ENCODE assay signal across 17 mouse cellular contexts in the genomic region with DNA sequence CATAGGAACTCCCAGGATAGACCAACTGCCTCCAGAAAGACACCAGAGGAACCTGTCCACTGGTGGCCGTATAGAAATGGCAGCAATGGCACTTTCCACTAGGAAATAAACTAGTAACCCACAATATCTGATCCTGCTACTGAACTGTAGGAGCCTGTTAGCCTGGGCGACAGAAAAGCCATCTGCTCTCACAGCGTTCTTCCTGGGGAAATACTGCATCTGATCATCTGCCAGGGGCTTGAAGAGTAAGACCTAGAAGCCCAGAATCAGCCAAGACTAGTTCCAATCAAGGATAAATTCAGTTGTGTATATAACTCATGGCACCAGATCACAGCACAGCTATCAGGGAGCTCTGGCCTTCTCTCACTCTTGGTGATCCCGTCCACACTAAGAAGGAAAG. TPM values are rescaled to one million over a fixed set of nuclear protein-coding genes. Genes with fewer than 3 reads are reported as not detected.
DNase-seq lines count a peak whose midpoint lies in the region; ATAC-seq and TF ChIP-seq lines count a peak whose summit lies in the region.
"Had no signal": no experiment of that assay in that cellular context is flagged by ENCODE, and none has a peak within 500 bp of the region (broad histone marks: within the 10 kb centered on the region; RNA-seq: fewer than 3 reads in every experiment).

No protein-coding gene starts in this region.

- H3K4me3 ChIP-seq in intestine, postnatal 0 days (ENCODE audit: low read depth, low read length) = no peak overlapping the region
- H3K4me3 ChIP-seq in lung, postnatal 0 days (ENCODE audit: low read depth, low read length) = no peak overlapping the region
- H3K4me3 ChIP-seq: embryonic facial prominence, embryonic 12.5 days; forebrain, embryonic 15.5 days; heart, embryonic 13.5 days; hindbrain, embryonic 13.5 days had no signal

- no peaks in the 10 kb centered on the region for H3K36me3 ChIP-seq in intestine, postnatal 0 days (ENCODE audit: control insufficient read depth, insufficient read depth)
- H3K36me3 ChIP-seq in lung, postnatal 0 days (ENCODE audit: insufficient read depth, low read length) = no peaks in the 10 kb centered on the region
- H3K36me3 ChIP-seq: embryonic facial prominence, embryonic 12.5 days; forebrain, embryonic 15.5 days; G1E; heart, embryonic 13.5 days; hindbrain, embryonic 13.5 days had no signal

- TF ChIP-seq CTCF in intestine, postnatal 0 days (IDR thresholded peaks at IDR 0.05; ENCODE audit: low read depth) = no peak
- TF ChIP-seq CTCF in lung, postnatal 0 days (IDR thresholded peaks at IDR 0.05) = no peak

- no peak overlapping the region for H3K27ac ChIP-seq in intestine, postnatal 0 days (ENCODE audit: low read depth, low read length)
- no peak overlapping the region for H3K27ac ChIP-seq in lung, postnatal 0 days (ENCODE audit: low read length)
- H3K27ac ChIP-seq: embryonic facial prominence, embryonic 12.5 days; forebrain, embryonic 15.5 days; heart, embryonic 13.5 days; hindbrain, embryonic 13.5 days; hindbrain, postnatal 0 days had no signal

- H3K27me3 ChIP-seq in intestine, postnatal 0 days (replicated peaks; ENCODE audit: control insufficient read depth, insufficient read depth, low read length) = no peaks in the 10 kb centered on the region
- no peaks in the 10 kb centered on the region for H3K27me3 ChIP-seq in lung, postnatal 0 days (replicated peaks; ENCODE audit: insufficient read depth, low read length)
- H3K27me3 ChIP-seq: embryonic facial prominence, embryonic 12.5 days; forebrain, embryonic 15.5 days; heart, embryonic 13.5 days; hindbrain, embryonic 13.5 days had no signal

- no peak for TF ChIP-seq EP300 in lung, postnatal 0 days (IDR thresholded peaks at IDR 0.05)

- H3K9ac ChIP-seq in intestine, postnatal 0 days (ENCODE audit: low read depth, low read length) = no peak overlapping the region
- no peak overlapping the region for H3K9ac ChIP-seq in lung, postnatal 0 days (replicated peaks; ENCODE audit: low read depth)
- H3K9ac ChIP-seq: embryonic facial prominence, embryonic 12.5 days; forebrain, embryonic 15.5 days; heart, embryonic 13.5 days; hindbrain, embryonic 13.5 days had no signal

- H3K4me1 ChIP-seq in intestine, postnatal 0 days (replicated peaks; ENCODE audit: control insufficient read depth, insufficient read depth, low read length) = no peaks in the 10 kb centered on the region
- H3K4me1 ChIP-seq in lung, postnatal 0 days (ENCODE audit: insufficient read depth, low read depth, low read length) = no peaks in the 10 kb centered on the region
- H3K4me1 ChIP-seq: embryonic facial prominence, embryonic 12.5 days; forebrain, embryonic 15.5 days; heart, embryonic 13.5 days; hindbrain, embryonic 13.5 days had no signal

- no peak overlapping the region for H3K4me2 ChIP-seq in intestine, postnatal 0 days (replicated peaks; ENCODE audit: low read depth)
- H3K4me2 ChIP-seq in lung, postnatal 0 days (replicated peaks; ENCODE audit: low read depth, low read length) = no peak overlapping the region
- H3K4me2 ChIP-seq: embryonic facial prominence, embryonic 12.5 days; forebrain, embryonic 15.5 days; heart, embryonic 13.5 days; hindbrain, embryonic 13.5 days had no signal

- 81% methylated on average over 4 of the region's 4 CpGs for WGBS in intestine, postnatal 0 days
- WGBS in lung, postnatal 0 days = 77% methylated on average over 4 of the region's 4 CpGs

- no peaks in the 10 kb centered on the region for H3K9me3 ChIP-seq in intestine, postnatal 0 days (ENCODE audit: control insufficient read depth)
- H3K9me3 ChIP-seq in lung, postnatal 0 days (ENCODE audit: low read length) = no peaks in the 10 kb centered on the region
- H3K9me3 ChIP-seq: embryonic facial prominence, embryonic 12.5 days; forebrain, embryonic 15.5 days; G1E; heart, embryonic 13.5 days; hindbrain, embryonic 13.5 days had no signal

- no peak for ATAC-seq in intestine, postnatal 0 days
- ATAC-seq in lung, postnatal 0 days = no peak
- ATAC-seq: forebrain, embryonic 15.5 days; hindbrain, postnatal 0 days had no signal

- DNase-seq in cerebellum, adult 11-12 months = peak; percentile 78
- DNase-seq in cerebellum, adult 8-10 months = peak; percentile 50
- DNase-seq in cerebellum, postnatal 14 days = peak; percentile 45 to 76
- DNase-seq in adrenal gland, postnatal 14 days = no peak
- no peak for DNase-seq in lung, postnatal 0 days (ENCODE audit: low spot score)
- DNase-seq: adrenal gland, postnatal 25 days; gastrocnemius, postnatal 36 days; heart, adult 11 months; kidney, adult 18-20 months had no signal

RNA-seq across cellular contexts. Expression of a gene that starts 33.5 kb away (rescaled TPM):
- polyA plus RNA-seq in intestine, postnatal 0 days (2015; fragmentation: Nextera tagmentation; extraction: Ambion mirVana) = 5.3 and 6.3 TPM in 2 replicates
- total RNA-seq in adrenal gland, postnatal 14 days (2021) = 7.4 and 15.8 TPM in 2 replicates
- 2.4 and 2.8 TPM in 2 replicates for polyA plus RNA-seq in lung, postnatal 0 days (2015; fragmentation: Nextera tagmentation; extraction: Ambion mirVana)
- total RNA-seq: hematopoietic stem cell, adult 5-6 weeks had no signal

Comparison
In these comparisons a context has a peak if more than half of its experiments do, and no peak if none do; other contexts are left out.
1. DNase-seq: peak in cerebellum, adult 11-12 months (single experiment), cerebellum, adult 8-10 months (single experiment) and cerebellum, postnatal 14 days (2 of 2); none in adrenal gland, postnatal 14 days (single experiment) and lung, postnatal 0 days (single experiment).